Mouse (Mus musculus) megakaryocyte, embryonic 14.5 days (primary cell): ENCODE data around the gene Ccdc73.

Source experiments
- FLI1 ChIP-seq: IDR thresholded peaks from 2 replicates; pipeline ENCODE4 v1.6.1; 2012; ENCODE audit warnings: low read length, inconsistent platforms, mixed read lengths
- GATA1 ChIP-seq: IDR thresholded peaks from 3 replicates; pipeline ENCODE4 v1.6.1; 2012; ENCODE audit warnings: mixed read lengths, low read length, inconsistent platforms, borderline replicate concordance

GRCm38 (mm10) chr2:105021836-105022235 is 154.2 kb downstream of the Ccdc73 start:
- TF ChIP-seq FLI1 (no peak), GATA1 (no peak)
